Mouse (Mus musculus) liver, embryonic 14.5 days (tissue): Measurements from ENCODE around the gene Prpf18.

Experiments used
- CTCF ChIP-seq: IDR thresholded peaks from 2 replicates; pipeline ENCODE4 v1.5.1; 2016; ENCODE audit warnings: antibody characterized with exemption, low read depth, control low read depth
- EP300 ChIP-seq: IDR thresholded peaks from 2 replicates; pipeline ENCODE4 v1.6.1; 2016; ENCODE audit warnings: antibody characterized with exemption, low read depth

GRCm38 (mm10) chr2:4620640-4621401 is 31.1 kb downstream of the Prpf18 start:
- TF ChIP-seq CTCF (no peak), EP300 (no peak)
